Mouse (Mus musculus) MEL (cell line): ENCODE results near the gene Shld2. TPM values are rescaled to one million over a fixed set of nuclear protein-coding genes. Genes with fewer than 3 reads are reported as not detected.

Experiments
- DNase-seq: peaks from one replicate; pipeline ENCODE4 v3.0.0; 2011; ENCODE audit warnings: low read depth, low spot score
- H3K27ac ChIP-seq: 2 replicates; pipeline ENCODE4 v1.5.1; 2012; ENCODE audit warnings: low read depth, mild to moderate bottlenecking, control low read depth, low read length, moderate library complexity; ENCODE audit not compliant: control insufficient read depth
- H3K27me3 ChIP-seq, 2 experiments: fragments of 150-350 bp in 1 of 2; sonication (generic) in 1 of 2; 2 replicates each; pipeline ENCODE4 v1.6.1; 2012; ENCODE audit warnings: low read length in 2 of 2, mild to moderate bottlenecking in 2 of 2, improper control_type of control experiment in 1 of 2, moderate library complexity in 1 of 2; ENCODE audit not compliant: insufficient read depth in 2 of 2, control insufficient read depth in 1 of 2
- H3K36me3 ChIP-seq, 2 experiments: 2 replicates each; pipeline ENCODE4 v1.6.1; 2012 to 2014; ENCODE audit warnings: low read length in 2 of 2, improper control_type of control experiment in 1 of 2, inconsistent platforms in 1 of 2, mild to moderate bottlenecking in 1 of 2; ENCODE audit not compliant: insufficient read depth in 2 of 2, control insufficient read depth in 1 of 2
- H3K4me1 ChIP-seq, 2 experiments: fragments of 150-350 bp in 1 of 2; sonication (generic) in 1 of 2; 2 replicates each; pipeline ENCODE4 v1.6.1; 2012; ENCODE audit warnings: low read length in 2 of 2, improper control_type of control experiment in 1 of 2, mild to moderate bottlenecking in 1 of 2; ENCODE audit not compliant: insufficient read depth in 2 of 2, control insufficient read depth in 1 of 2
- H3K4me3 ChIP-seq, 2 experiments: fragments of 150-350 bp in 1 of 2; sonication (generic) in 1 of 2; 2 replicates each; pipeline ENCODE4 v1.5.1; 2012; ENCODE audit warnings: low read depth in 2 of 2, low read length in 2 of 2, mild to moderate bottlenecking in 2 of 2, moderate library complexity in 2 of 2, control low read depth in 1 of 2, improper control_type of control experiment in 1 of 2; ENCODE audit not compliant: control insufficient read depth in 1 of 2, insufficient read depth in 1 of 2
- H3K79me2 ChIP-seq: 2 replicates; pipeline ENCODE4 v1.6.1; 2012; ENCODE audit warnings: mild to moderate bottlenecking, low read length, moderate library complexity; ENCODE audit not compliant: control insufficient read depth, poor library complexity, insufficient read depth
- H3K9ac ChIP-seq: 2 replicates; pipeline ENCODE4 v1.6.1; 2012; ENCODE audit warnings: low read depth, mild to moderate bottlenecking, control low read depth, low read length, moderate library complexity; ENCODE audit not compliant: control insufficient read depth, poor library complexity, severe bottlenecking
- H3K9me3 ChIP-seq: fragments of 150-350 bp; sonication (generic); replicated peaks from 2 replicates; pipeline ENCODE4 v1.6.1; 2012; ENCODE audit warnings: mild to moderate bottlenecking, low read length, improper control_type of control experiment, moderate library complexity; ENCODE audit not compliant: insufficient read depth
- BHLHE40 ChIP-seq: IDR thresholded peaks from 2 replicates; pipeline ENCODE4 v1.6.1; 2012; ENCODE audit warnings: low read depth, mild to moderate bottlenecking, inconsistent platforms, low read length, improper control_type of control experiment, borderline replicate concordance
- CHD1 ChIP-seq: IDR thresholded peaks from 2 replicates; pipeline ENCODE4 v1.6.1; 2012; ENCODE audit warnings: low read depth, mild to moderate bottlenecking, inconsistent platforms, low read length, improper control_type of control experiment
- CHD2 ChIP-seq: IDR thresholded peaks from 2 replicates; pipeline ENCODE4 v1.6.1; 2011; ENCODE audit warnings: low read length, improper control_type of control experiment
- E2F4 ChIP-seq: IDR thresholded peaks from 2 replicates; pipeline ENCODE4 v1.6.1; 2011; ENCODE audit warnings: low read depth, low read length, improper control_type of control experiment, borderline replicate concordance
- EP300 ChIP-seq, 2 experiments: IDR thresholded peaks; 2 replicates each; pipeline ENCODE4 v1.6.1; 2011; ENCODE audit warnings: improper control_type of control experiment in 2 of 2, low read length in 2 of 2, low read depth in 1 of 2, mild to moderate bottlenecking in 1 of 2
- ETS1 ChIP-seq: IDR thresholded peaks from 2 replicates; pipeline ENCODE4 v1.6.1; 2012; ENCODE audit warnings: low read depth, mild to moderate bottlenecking, inconsistent platforms, low read length, improper control_type of control experiment, moderate library complexity
- GATA1 ChIP-seq: IDR thresholded peaks from 2 replicates; pipeline ENCODE4 v1.6.1; 2011; ENCODE audit warnings: low read depth, low read length, improper control_type of control experiment
- JUND ChIP-seq: IDR thresholded peaks from 2 replicates; pipeline ENCODE4 v1.6.1; 2011; ENCODE audit warnings: low read depth, mild to moderate bottlenecking, improper control_type of control experiment, low read length
- NELFE ChIP-seq: IDR thresholded peaks from 2 replicates; pipeline ENCODE4 v1.6.1; 2011; ENCODE audit warnings: low read depth, low read length, improper control_type of control experiment
- NRF1 ChIP-seq: IDR thresholded peaks from 2 replicates; pipeline ENCODE4 v1.6.1; 2014; ENCODE audit warnings: low read depth, mild to moderate bottlenecking, inconsistent platforms, low read length, improper control_type of control experiment, moderate library complexity; ENCODE audit not compliant: poor library complexity, insufficient read depth, severe bottlenecking
- POLR2AphosphoS2 ChIP-seq: IDR thresholded peaks from 2 replicates; pipeline ENCODE4 v1.6.1; 2011; ENCODE audit warnings: low read length, improper control_type of control experiment
- SIN3A ChIP-seq: IDR thresholded peaks from 2 replicates; pipeline ENCODE4 v1.6.1; 2012; ENCODE audit warnings: low read length, improper control_type of control experiment, inconsistent platforms
- TCF12 ChIP-seq: IDR thresholded peaks from 2 replicates; pipeline ENCODE4 v1.6.1; 2014; ENCODE audit warnings: low read depth, mild to moderate bottlenecking, inconsistent platforms, low read length, improper control_type of control experiment, moderate library complexity
- USF1 ChIP-seq: IDR thresholded peaks from 2 replicates; pipeline ENCODE4 v1.6.1; 2014; ENCODE audit warnings: low read depth, mild to moderate bottlenecking, inconsistent platforms, low read length, improper control_type of control experiment, moderate library complexity
- USF2 ChIP-seq, 2 experiments: IDR thresholded peaks; 2 replicates each; pipeline ENCODE4 v1.6.1; 2011 to 2012; ENCODE audit warnings: improper control_type of control experiment in 2 of 2, low read length in 2 of 2, borderline replicate concordance in 1 of 2, inconsistent platforms in 1 of 2, low read depth in 1 of 2, mild to moderate bottlenecking in 1 of 2; ENCODE audit not compliant: insufficient read depth in 1 of 2
- ZKSCAN1 ChIP-seq: IDR thresholded peaks from 2 replicates; pipeline ENCODE4 v1.6.1; 2012; ENCODE audit warnings: low read depth, mild to moderate bottlenecking, inconsistent platforms, low read length, improper control_type of control experiment, moderate library complexity
- ZNF384 ChIP-seq: IDR thresholded peaks from 2 replicates; pipeline ENCODE4 v1.6.1; 2012; ENCODE audit warnings: low read depth, mild to moderate bottlenecking, inconsistent platforms, low read length, improper control_type of control experiment
- polyA plus RNA-seq, 2 experiments: library from polyadenylated mRNA; stranded (reverse) in 1 of 2; unstranded in 1 of 2; fragments of >175 nt in 1 of 2; fragments of >200 nt in 1 of 2; gene quantifications; 2 replicates each; pipeline versions ENCODE4 v1.2.1 to v1.2.4; 2012; ENCODE audit warnings: low replicate concordance in 2 of 2, low read depth in 1 of 2; ENCODE audit not compliant: insufficient read length in 2 of 2, insufficient read depth in 1 of 2, missing spikeins in 1 of 2
- total RNA-seq: library from RNA; depleted of rRNA; stranded (reverse); fragments of 300-350 nt; gene quantifications from 2 replicates; pipeline ENCODE4 v1.2.3, GENCODE M21; 2012

Gene Shld2
- total and polyA plus RNA-seq, 3 experiments: 7.0 to 7.9 TPM; not detected in 1

DNA sequence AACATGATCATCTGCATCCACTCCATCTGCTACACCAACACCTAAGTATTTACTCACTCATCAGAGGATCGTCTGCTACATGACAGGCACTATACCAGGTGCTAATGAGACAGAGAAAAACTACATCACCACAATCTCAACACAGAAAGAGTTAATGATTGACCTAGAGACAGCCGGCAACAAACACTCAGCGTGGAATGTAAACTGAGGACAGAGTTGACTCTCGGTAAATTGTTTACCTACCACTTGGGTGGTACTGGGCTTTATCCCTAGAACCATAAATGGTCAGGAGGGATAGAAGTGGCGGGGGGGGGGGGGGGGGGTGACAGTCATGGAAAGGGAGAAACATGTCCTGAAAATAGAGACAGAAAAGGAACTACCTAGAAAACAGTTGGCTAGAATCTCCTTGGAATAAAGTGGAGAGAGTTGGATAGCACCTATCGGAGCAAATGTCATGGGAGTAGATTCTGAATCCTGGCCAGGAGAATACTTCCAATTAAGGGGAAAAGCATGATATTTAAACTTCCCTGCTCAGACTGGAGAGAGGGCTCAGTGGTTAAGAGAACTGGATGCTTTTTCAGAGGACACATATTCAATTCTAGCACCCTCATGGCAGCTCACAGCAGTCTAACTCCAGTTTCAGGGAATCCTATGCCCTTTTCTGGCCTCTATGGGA lies 57.7 kb downstream of the Shld2 start:
- no peaks in the 10 kb centered on the region for H3K4me1 ChIP-seq
- H3K27me3 ChIP-seq: no peaks in the 10 kb centered on the region
- no peak overlapping the region for H3K27ac ChIP-seq
- H3K9ac ChIP-seq: no peak overlapping the region
- H3K79me2 ChIP-seq: no peaks in the 10 kb centered on the region
- H3K36me3 ChIP-seq: no peaks in the 10 kb centered on the region
- no peak overlapping the region for H3K4me3 ChIP-seq
- TF ChIP-seq USF2 (IDR thresholded peaks at IDR 0.05; ENCODE audit: borderline replicate concordance in 1 of 2, insufficient read depth in 1 of 2, low read depth in 1 of 2, low read length in 2 of 2) (no peak), E2F4 (no peak), ZKSCAN1 (no peak), USF1 (no peak), NRF1 (no peak), NELFE (no peak), BHLHE40 (no peak)
- no peak for DNase-seq
- no peaks in the 10 kb centered on the region for H3K9me3 ChIP-seq

DNA sequence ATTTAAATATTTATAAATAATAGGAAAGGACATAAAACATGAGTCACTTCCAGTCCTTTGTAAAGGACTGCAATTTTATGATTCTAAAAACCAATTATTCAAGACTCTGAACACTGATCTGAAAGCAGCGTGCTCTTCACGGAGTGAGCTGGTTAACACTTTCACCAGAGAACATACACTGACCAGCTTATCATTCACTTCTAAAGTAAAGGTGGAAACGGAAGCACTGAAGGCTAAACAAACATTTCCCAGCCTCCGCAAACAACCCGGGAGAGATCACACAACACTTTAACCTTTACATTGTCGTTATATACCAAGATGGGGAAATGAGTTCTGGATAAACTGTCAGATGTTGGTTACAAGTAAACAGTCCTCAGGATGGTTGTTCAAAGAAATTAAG lies 69.6 kb downstream of the Shld2 start:
- DNase-seq: no peak
- Histone ChIP-seq H3K27ac (no peak overlapping the region), H3K9me3 (no peaks in the 10 kb centered on the region), H3K4me1 (peaks cover 3 to 9% of the 10 kb centered on the region in 2 experiments), H3K9ac (no peak overlapping the region), H3K4me3 (no peak overlapping the region), H3K27me3 (no peaks in the 10 kb centered on the region), H3K36me3 (peaks cover 2 to 9% of the 10 kb centered on the region in 2 experiments; a peak in 3 of 4 replicates), H3K79me2 (no peaks in the 10 kb centered on the region)
- TF ChIP-seq CHD2 (no peak), JUND (no peak), POLR2AphosphoS2 (no peak), ZNF384 (no peak), BHLHE40 (no peak), E2F4 (no peak)

- no peak for TF ChIP-seq CHD1
- TF ChIP-seq GATA1: peak; percentile 68
- TF ChIP-seq USF2 (IDR thresholded peaks at IDR 0.05; ENCODE audit: borderline replicate concordance in 1 of 2, insufficient read depth in 1 of 2, low read depth in 1 of 2, low read length in 2 of 2): no peak
- peak; percentile 55; the same call in 1 of the 2 replicates for TF ChIP-seq TCF12
- TF ChIP-seq EP300 (IDR thresholded peaks at IDR 0.05; ENCODE audit: low read depth in 1 of 2, low read length in 2 of 2): peak; percentile 44 to 58
- no peak for TF ChIP-seq SIN3A
- 0 out of 2 replicates have a peak, but pooled peaks have one; percentile 13 for TF ChIP-seq ETS1
- TF ChIP-seq, all 39 proteins: peak for 4
- H3K27me3 ChIP-seq: no peaks in the 10 kb centered on the region
- peak; percentile 54 for DNase-seq
- peaks cover 2 to 9% of the 10 kb centered on the region in 2 experiments; a peak in 3 of 4 replicates for H3K36me3 ChIP-seq
- H3K4me1 ChIP-seq: peaks cover 3 to 9% of the 10 kb centered on the region in 2 experiments
- H3K27ac ChIP-seq: no peak overlapping the region
- H3K9ac ChIP-seq: no peak overlapping the region
- H3K79me2 ChIP-seq: no peaks in the 10 kb centered on the region
- H3K9me3 ChIP-seq: no peaks in the 10 kb centered on the region
- no peak overlapping the region for H3K4me3 ChIP-seq
Observed at GRCm38 (mm10) chr14:34240263-34240662, 70.0 kb downstream of the Shld2 start.
